Mouse (Mus musculus): ENCODE data around the gene Pold2.

Gene Pold2

DNA sequence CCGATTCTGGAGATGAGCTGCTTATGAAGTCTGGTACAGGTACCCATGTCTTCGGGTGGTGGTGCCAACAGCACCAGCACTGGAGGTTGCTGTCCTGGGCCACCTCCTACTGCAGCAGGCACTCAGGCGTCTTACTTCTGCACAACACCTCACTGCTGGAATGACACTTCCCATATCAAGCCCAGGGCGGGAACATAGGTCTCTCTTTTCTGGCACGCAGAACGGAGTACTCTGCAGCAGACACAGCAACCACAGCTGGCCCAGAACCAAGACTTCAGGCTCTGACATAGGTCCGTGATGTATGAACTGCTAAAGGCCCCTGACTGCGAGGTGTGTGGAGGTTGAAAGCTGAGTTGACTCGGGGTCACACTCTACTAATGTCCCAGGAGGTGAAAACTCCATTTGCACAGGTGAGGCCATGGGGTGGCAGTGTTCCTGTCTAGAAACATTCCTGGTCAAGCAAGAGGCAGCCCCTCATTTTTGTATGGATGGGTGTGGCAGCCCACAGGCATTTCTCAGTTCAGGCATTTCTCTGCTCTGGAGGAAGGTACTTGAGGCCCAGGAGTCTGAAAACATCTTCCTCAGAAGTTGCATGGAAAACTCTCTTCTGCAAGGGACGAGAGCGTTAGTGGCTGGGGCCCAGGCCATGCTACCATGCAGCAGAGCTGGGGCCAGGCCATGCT, 49.4 kb downstream of the Pold2 start:
- DNase-seq (ENCODE audit: extremely low read depth, insufficient read length, low spot score): no peak

DNA sequence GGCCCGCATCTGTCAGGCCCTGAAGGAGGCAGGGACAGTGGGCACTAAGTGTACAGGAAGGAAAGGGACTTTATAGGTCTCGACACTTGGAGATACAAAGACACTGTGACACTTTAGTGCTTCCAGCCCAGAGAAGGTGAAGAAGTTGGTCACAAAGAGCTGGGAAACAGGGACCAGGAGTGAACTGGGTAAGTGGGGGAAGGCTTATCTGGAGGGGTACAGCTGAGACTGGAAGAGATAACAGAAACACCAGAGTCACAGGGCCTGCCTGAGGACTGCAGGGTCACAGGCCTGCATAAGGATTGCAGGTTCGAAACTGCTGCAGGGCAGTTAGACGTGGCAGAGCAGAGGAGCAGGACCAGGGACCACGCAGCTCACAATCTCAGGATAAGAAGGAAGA, 50.2 kb downstream of the Pold2 start:
- DNase-seq (ENCODE audit: extremely low read depth, insufficient read length, low spot score): no peak

DNA sequence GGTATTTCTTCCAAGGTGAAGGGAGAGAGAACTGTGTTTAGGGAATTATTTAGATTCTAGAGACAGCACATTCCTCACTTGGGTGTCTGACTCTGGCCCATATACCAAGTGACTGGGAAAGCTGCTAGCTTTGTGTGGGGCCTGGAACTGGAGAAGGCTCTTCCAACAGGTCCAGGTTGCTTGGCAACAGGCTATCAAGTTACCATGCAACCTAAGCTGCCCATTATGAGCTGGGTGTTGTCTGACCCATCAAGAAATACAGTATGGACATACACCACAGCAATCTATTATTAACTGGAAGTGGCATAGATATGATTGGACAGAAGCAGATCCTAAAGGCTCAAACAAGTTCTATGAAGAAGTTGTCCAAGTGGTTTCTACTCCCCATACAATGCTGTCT, 52.7 kb downstream of the Pold2 start:
- DNase-seq (ENCODE audit: extremely low read depth, insufficient read length, low spot score): no peak

Data from 3134 (cell line).